Mouse (Mus musculus) central nervous system, embryonic 11.5 days (tissue): ENCODE results near the gene Cdc42. TPM values are rescaled to one million over a fixed set of nuclear protein-coding genes. Genes with fewer than 3 reads are reported as not detected.

Source experiments
- polyA plus RNA-seq: library from polyadenylated mRNA; depleted of rRNA; stranded (reverse); fragments of >200 nt; gene quantifications from 2 replicates; pipeline ENCODE4 v1.2.3, GENCODE M21; 2012; rRNA removed

Cdc42 gene
- polyA plus RNA-seq = 265 and 339 TPM in 2 replicates

GRCm38 (mm10) chr4:137357517-137358254 lies at the start of gene Cdc42:
Gene Cdc42 (minus strand): TSS chr4:137357720.

GRCm38 (mm10) chr4:137277166-137277513 lies 80.4 kb downstream of the Cdc42 start, which contains the start of gene Wnt4:
Gene Wnt4 (plus strand): TSS chr4:137277489.

Other genes starting within 250 kb of the Cdc42 start
- 2.1 and 4.8 TPM in 2 replicates for gene Wnt4, start 80.2 kb downstream of the Cdc42 start, polyA plus RNA-seq
- not detected in 2 replicates for gene Cela3a, start 52.1 kb upstream of the Cdc42 start, polyA plus RNA-seq
- gene Cela3b, start 72.8 kb upstream of the Cdc42 start, polyA plus RNA-seq = 0.05 and 0.06 TPM in 2 replicates
- not detected in 2 replicates for gene 1700013G24Rik, start 95.6 kb upstream of the Cdc42 start, polyA plus RNA-seq
- 10.9 and 22.8 TPM in 2 replicates for gene Hspg2, start 111.0 kb upstream of the Cdc42 start, polyA plus RNA-seq
- 0.16 TPM in 1 of 2 replicates, not detected in the other for gene Ldlrad2, start 216.8 kb upstream of the Cdc42 start, polyA plus RNA-seq
- 96.4 and 122 TPM in 2 replicates for gene Usp48, start 236.0 kb upstream of the Cdc42 start, polyA plus RNA-seq